Mouse (Mus musculus): ENCODE data around the gene Tmem259. TPM values are rescaled to one million over a fixed set of nuclear protein-coding genes. Genes with fewer than 3 reads are reported as not detected.

The Tmem259 gene
- polyA plus RNA-seq, 2 experiments, result 5.9 to 59.7 TPM

DNA sequence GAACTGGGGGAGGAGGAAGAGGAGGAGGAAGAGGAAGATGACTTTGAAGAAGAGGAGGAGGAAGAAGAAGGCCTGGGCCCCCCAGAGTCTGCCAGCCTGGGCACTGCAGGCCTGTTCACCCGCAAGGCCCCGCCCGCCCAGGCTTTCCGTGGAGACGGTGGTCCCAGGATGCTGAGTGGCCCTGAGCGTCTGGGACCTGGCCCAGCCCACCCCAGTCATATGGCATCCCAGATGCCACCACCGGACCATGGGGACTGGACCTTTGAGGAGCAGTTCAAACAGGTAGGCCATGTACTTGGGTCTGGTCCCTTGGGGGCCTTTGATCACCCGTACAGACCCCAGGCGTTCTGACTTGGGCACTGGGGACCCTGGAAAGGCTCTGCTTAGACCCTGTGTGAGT, 52.3 kb downstream of the Tmem259 start:
- Histone ChIP-seq H3K4me1 (replicated peaks; ENCODE audit: control insufficient read depth in 2 of 2, insufficient read depth in 2 of 2, low read length in 1 of 2) (peaks cover 0 to 2% of the 10 kb centered on the region in 2 experiments; a peak in 3 of 4 replicates), H3K27me3 (ENCODE audit: control insufficient read depth, insufficient read depth, low read length) (no peaks in the 10 kb centered on the region), H3K4me3 (ENCODE audit: insufficient read depth in 1 of 2, low read depth in 2 of 2, low read length in 2 of 2) (no peak overlapping the region), H3K36me3 (replicated peaks; ENCODE audit: control insufficient read depth, insufficient read depth, low read depth) (no peaks in the 10 kb centered on the region; the same call in 1 of the 2 replicates), H3K9ac (replicated peaks) (no peak overlapping the region), H3K9me3 (ENCODE audit: control insufficient read depth, low read length) (no peaks in the 10 kb centered on the region), H3K4me2 (ENCODE audit: low read depth) (no peak overlapping the region), H3K27ac (no peak overlapping the region)
- no peak for DNase-seq (ENCODE audit: low read depth in 3 of 3, low spot score in 3 of 3)
- no peak for ATAC-seq (ENCODE audit: insufficient read depth)
- WGBS (ENCODE audit: insufficient replicate concordance), result 62% methylated on average over 9 of the region's 9 CpGs
- TF ChIP-seq CTCF (IDR thresholded peaks at IDR 0.05; ENCODE audit: low read depth), result no peak
- no peak for TF ChIP-seq EP300 (IDR thresholded peaks at IDR 0.05; ENCODE audit: low read depth)

- 85% methylated on average over 16 of the region's 16 CpGs for WGBS (ENCODE audit: insufficient replicate concordance)
- peaks cover 6 to 7% of the 10 kb centered on the region in 2 experiments for H3K4me1 ChIP-seq (replicated peaks; ENCODE audit: control insufficient read depth in 2 of 2, insufficient read depth in 2 of 2, low read length in 1 of 2)
These were observed 53.3 kb downstream of the Tmem259 start for GRCm38 (mm10) chr10:79930826-79931186.

GRCm38 (mm10) chr10:79929967-79930825, 53.9 kb downstream of the Tmem259 start:
- Histone ChIP-seq H3K4me1 (replicated peaks; ENCODE audit: control insufficient read depth in 2 of 2, insufficient read depth in 2 of 2, low read length in 1 of 2) (peaks cover 9 to 12% of the 10 kb centered on the region in 2 experiments), H3K4me2 (ENCODE audit: low read depth) (peak overlapping the region; percentile 52; the same call in 1 of the 2 replicates), H3K27me3 (ENCODE audit: control insufficient read depth, insufficient read depth, low read length) (no peaks in the 10 kb centered on the region), H3K9me3 (ENCODE audit: control insufficient read depth, low read length) (no peaks in the 10 kb centered on the region), H3K36me3 (replicated peaks; ENCODE audit: control insufficient read depth, insufficient read depth, low read depth) (no peaks in the 10 kb centered on the region; the same call in 1 of the 2 replicates), H3K9ac (replicated peaks) (no peak overlapping the region), H3K4me3 (ENCODE audit: insufficient read depth in 1 of 2, low read depth in 2 of 2, low read length in 2 of 2) (no peak overlapping the region), H3K27ac (no peak overlapping the region)
- WGBS (ENCODE audit: insufficient replicate concordance), result 77% methylated on average over 18 of the region's 18 CpGs
- DNase-seq (ENCODE audit: low read depth in 3 of 3, low spot score in 3 of 3) (no peak), ATAC-seq (ENCODE audit: insufficient read depth) (no peak)
- TF ChIP-seq EP300 (IDR thresholded peaks at IDR 0.05; ENCODE audit: low read depth) (no peak), CTCF (IDR thresholded peaks at IDR 0.05; ENCODE audit: low read depth) (no peak)

More at GRCm38 (mm10) chr10:79930826-79931186, 53.3 kb downstream of the Tmem259 start:
- H3K4me2 ChIP-seq (ENCODE audit: low read depth), result no peak overlapping the region
- H3K4me3 ChIP-seq (ENCODE audit: insufficient read depth in 1 of 2, low read depth in 2 of 2, low read length in 2 of 2), result no peak overlapping the region
- H3K9ac ChIP-seq (replicated peaks), result no peak overlapping the region
- H3K9me3 ChIP-seq (ENCODE audit: control insufficient read depth, low read length), result no peaks in the 10 kb centered on the region
- no peak for TF ChIP-seq CTCF (IDR thresholded peaks at IDR 0.05; ENCODE audit: low read depth)
- TF ChIP-seq EP300 (IDR thresholded peaks at IDR 0.05; ENCODE audit: low read depth), result no peak
- H3K36me3 ChIP-seq (replicated peaks; ENCODE audit: control insufficient read depth, insufficient read depth, low read depth), result no peaks in the 10 kb centered on the region; the same call in 1 of the 2 replicates
- no peak overlapping the region for H3K27ac ChIP-seq
- DNase-seq (ENCODE audit: low read depth in 3 of 3, low spot score in 3 of 3) (no peak), ATAC-seq (ENCODE audit: insufficient read depth) (no peak)
- H3K27me3 ChIP-seq (ENCODE audit: control insufficient read depth, insufficient read depth, low read length), result no peaks in the 10 kb centered on the region

DNA sequence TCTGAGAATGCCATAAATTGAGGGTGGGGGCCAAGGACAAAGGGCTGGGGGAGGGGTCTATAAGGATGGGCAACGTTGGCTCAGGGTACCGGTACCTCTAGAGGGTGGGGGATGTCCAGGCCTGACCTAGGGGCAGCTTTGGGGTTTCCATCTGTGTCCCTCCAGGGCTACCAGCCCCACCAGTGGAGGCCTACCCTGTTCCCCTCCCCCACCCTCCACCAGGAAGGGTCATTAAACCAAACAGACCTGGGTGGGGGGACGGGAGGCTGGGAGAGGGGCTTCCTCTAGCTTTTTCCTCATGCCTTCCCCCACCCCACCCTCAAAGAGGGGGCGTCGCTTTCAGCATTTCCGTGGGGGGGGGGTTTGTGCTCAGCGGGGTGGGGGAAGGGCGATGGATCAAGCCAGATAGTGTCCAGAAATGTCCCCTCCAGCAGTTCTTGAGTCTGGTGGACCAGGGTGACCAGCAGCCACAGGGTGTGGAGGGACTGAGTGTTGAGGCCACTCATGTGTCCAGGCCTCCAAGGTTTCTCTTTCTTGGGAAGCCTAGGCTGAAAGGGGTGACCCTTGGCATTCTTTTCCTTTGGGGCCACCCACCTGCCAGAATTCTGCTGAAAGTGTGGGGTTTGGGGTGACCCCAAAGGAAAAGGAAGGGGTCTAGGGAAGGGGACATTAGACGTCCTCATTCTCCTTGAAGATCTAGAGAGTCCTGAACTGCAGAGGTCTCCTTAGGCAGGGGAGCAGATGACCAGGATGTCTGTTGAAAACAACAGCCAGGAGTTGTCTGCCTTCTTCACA, 55.0 kb downstream of the Tmem259 start:
- Histone ChIP-seq H3K4me3 (ENCODE audit: insufficient read depth in 1 of 2, low read depth in 2 of 2, low read length in 2 of 2) (peak overlapping the region; percentile 19 to 33; a peak in 3 of 4 replicates), H3K4me2 (ENCODE audit: low read depth) (peak overlapping the region; percentile 52), H3K9me3 (ENCODE audit: control insufficient read depth, low read length) (no peaks in the 10 kb centered on the region), H3K36me3 (replicated peaks; ENCODE audit: control insufficient read depth, insufficient read depth, low read depth) (no peaks in the 10 kb centered on the region; the same call in 1 of the 2 replicates), H3K9ac (replicated peaks) (no peak overlapping the region), H3K27me3 (ENCODE audit: control insufficient read depth, insufficient read depth, low read length) (no peaks in the 10 kb centered on the region), H3K4me1 (replicated peaks; ENCODE audit: control insufficient read depth in 2 of 2, insufficient read depth in 2 of 2, low read length in 1 of 2) (peaks cover 9 to 12% of the 10 kb centered on the region in 2 experiments), H3K27ac (no peak overlapping the region)
- TF ChIP-seq EP300 (IDR thresholded peaks at IDR 0.05; ENCODE audit: low read depth) (no peak), CTCF (IDR thresholded peaks at IDR 0.05; ENCODE audit: low read depth) (no peak)
- ATAC-seq (ENCODE audit: insufficient read depth) (no peak), DNase-seq (ENCODE audit: low read depth in 3 of 3, low spot score in 3 of 3) (no peak)
- WGBS (ENCODE audit: insufficient replicate concordance), result 28% methylated on average over 9 of the region's 9 CpGs
